Mouse (Mus musculus): ENCODE measurements around the gene Rgs19.

Gene Rgs19

DNA sequence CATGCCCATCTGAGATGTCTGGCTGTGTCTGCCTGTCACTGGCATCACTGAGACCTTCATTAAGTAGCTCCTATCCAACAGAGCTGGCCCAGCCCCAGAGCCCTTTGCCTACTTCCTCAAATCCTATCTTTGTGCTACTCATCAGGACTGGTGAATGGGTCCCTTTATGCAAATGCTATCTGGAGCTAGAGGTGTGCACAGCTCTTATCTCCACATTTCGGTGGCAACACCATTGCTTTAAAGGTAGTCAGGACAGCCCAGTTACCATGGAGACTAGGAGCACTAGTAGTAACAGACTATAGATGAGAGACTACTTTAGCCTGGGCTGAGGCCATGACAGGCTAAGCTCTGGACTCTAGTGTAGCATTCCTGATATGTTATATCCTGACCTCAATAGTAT lies 9.1 kb downstream of the Rgs19 start:
- DNase-seq (ENCODE audit: low spot score in 2 of 2) = no peak

DNA sequence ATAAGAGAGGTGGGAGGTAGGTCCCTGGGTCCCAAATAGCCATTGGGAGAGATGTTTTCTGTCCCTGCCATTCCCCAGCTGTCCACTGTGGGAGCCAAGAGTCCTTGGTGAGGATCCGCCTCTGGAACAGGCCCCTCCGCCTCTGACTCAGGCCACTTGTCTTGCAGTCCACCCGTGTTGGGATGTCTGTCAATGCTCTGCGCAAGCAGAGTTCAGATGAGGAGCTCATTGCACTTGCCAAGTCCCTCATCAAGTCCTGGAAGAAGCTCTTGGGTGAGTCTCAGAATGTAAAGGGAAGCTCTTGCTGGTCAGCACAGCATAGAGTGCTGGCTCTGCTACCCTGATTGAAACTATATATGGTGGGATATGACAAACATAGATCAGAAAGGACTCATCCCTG lies 10.4 kb downstream of the Rgs19 start:
- DNase-seq (ENCODE audit: low spot score in 2 of 2) = no peak

DNA sequence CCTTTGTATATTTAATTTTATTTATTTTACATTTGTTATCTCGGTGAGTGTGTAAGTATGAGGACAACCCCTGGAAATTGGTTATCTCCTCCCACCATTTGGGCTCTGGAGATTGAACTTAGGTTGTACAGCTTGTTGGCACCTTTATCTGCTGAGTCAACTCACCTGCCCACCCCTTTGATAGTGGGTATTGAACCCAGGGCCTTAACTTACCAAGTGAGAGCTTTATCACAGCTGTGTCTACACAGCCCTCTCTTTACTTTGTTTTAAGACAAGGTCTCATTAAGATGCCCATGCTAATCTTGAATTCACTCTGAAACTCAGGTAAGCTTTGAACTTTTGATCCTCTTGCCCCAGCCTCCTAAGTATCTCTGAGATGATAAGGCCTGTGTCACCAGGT lies 11.8 kb downstream of the Rgs19 start:
- DNase-seq (ENCODE audit: low spot score in 2 of 2) = no peak

DNA sequence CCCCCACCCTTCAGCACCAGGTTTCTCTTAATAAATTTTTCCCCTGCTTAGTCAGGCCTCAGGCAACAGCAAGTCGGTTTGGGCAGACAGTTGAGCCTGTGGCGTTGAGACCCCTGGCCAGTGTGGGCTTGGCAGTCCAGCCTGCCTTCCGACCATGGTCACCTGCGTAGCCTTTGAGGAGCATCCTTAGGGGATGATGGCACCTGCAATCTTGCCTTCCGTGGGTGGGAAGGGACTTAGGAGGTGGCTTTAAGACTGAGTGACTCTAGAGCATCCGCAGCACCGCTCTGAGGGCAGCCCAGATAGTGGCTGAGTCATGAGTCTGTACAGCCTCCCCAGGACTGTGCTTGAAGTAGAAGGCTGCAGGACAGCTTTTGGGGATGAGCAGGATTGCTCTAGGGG lies 13.1 kb downstream of the Rgs19 start:
- no peak for DNase-seq (ENCODE audit: low spot score in 2 of 2)

DNA sequence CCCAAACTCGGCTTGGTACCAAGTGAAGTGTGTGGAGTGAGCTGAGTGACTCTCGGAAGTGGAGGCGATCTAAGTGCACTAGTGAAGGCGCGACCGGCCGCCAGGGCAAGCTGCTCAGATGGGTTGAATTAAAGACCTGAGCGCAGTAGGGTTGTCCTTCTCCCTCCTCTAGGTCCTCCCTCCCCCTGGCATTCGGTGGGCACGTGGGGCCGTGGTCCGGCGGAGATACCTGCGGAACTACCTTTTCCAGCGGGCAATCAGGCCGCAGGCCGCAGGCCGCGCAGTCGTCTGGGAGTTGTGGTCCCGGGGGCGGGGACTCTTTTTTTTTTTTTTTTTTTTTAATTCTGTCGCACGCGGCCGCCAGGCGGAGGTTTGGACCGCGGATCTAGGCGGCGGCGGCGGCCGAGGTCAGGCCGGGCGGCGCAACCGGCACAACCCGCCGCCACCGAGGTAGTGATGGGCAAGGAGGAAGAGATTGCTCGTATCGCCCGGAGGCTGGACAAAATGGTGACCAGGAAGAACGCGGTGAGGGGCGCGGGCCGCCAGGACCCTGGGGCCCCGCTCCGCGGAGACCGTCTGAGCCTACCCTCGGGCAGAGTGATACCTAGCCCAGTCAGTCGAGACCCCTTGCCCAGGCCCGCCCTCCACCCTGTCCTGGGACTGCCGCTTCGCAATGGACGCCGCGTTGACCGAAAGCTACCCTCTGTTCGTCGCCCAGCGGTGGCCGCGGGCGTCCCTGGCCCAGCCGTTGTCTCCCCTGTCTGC lies 13.6 kb downstream of the Rgs19 start, which contains the start of gene Tcea2:
Gene Tcea2 (plus strand): TSS at position 360 of the 765 bp plus-strand sequence.
- DNase-seq (ENCODE audit: low spot score in 2 of 2) = peak; percentile 56 to 69

DNA sequence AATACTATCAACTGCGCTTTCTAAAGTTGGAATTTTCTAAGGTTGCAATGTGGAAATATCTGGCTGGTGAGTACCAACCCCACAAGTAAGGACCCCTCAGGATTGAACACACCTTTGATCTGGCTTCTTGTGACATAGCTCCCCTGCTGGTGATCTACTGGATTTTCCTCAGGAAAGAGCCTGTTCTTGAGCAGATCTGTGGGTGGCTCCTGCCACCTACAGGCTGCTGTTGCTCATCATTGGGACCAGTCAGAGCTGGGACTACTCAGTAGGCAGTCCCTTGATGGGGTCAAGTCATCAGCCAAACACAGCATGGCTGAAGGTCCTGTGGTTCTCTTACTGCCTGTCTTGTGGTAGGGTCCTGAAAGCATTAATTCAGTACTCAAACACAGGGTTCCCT lies 15.0 kb downstream of the Rgs19 start:
- DNase-seq (ENCODE audit: low spot score in 2 of 2) = peak; percentile 34 to 69

DNA sequence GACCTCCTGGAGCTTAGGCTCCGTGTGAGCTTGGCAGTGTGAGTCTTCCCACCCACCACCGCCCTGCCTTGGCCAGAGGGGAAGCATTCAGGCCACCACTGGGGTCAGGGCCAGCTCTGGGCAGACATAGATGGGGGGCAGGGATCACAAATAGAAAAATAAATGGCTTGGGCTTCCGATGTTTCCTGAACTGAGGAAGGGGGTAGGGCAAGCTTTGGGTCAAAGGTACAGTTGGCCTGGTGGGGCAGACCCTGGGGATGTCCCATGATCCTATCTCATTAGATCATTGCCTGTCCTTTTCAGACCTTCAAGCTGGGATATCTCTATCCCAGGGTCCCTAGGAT lies 16.1 kb downstream of the Rgs19 start:
- no peak for DNase-seq (ENCODE audit: low spot score in 2 of 2)

DNA sequence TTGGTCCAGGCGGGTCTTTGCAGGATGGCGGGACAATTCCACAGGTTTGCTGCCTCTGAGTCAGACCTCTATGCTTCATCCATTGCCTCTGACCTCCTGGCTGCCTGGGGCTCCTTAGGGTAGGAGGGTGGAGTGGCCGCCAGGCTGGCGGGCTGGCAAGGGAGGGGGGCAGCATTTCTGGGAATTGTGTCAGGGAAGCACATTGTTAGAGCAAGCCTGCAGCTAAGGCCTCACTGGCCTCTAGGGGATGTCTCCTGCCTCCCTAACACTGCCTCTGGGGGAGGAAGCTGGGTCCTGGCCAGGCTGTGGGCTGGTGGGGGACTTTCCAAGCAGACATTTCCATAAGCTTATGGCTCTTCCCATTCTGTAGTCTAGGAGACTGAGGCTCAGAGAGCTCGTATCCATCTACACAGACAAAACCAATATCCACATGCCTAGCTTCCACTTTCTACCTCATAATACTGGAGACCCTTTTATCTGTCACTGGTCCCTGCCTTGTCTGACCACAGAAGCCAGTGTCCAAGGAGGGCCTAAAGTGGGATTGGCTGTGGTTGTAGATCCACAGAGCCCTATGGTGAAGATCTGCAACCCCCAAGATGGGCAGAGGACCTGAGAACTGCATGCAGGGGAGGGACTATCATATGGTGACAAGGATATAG lies 16.6 kb downstream of the Rgs19 start:
- DNase-seq (ENCODE audit: low spot score in 2 of 2) = no peak

DNA sequence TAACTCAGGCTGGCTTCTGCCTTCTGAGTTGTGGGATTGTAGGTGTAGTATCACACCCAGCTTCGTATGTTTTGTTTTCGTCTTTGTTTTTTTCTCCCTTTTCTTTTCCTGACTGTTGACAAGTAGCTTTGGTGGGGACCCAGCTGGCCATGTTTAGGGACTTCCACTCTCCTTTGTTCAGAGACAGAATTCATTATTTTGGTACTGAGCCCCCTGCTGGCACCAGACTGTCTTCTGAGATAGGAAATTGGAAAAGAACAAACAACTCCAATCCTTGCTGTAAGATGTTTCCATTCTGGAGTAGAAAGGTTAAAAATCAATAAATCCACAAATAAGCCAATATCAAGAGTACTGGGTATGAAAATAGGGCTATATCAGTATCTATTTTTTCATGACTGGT lies 17.4 kb downstream of the Rgs19 start:
- DNase-seq (ENCODE audit: low spot score in 2 of 2) = no peak

DNA sequence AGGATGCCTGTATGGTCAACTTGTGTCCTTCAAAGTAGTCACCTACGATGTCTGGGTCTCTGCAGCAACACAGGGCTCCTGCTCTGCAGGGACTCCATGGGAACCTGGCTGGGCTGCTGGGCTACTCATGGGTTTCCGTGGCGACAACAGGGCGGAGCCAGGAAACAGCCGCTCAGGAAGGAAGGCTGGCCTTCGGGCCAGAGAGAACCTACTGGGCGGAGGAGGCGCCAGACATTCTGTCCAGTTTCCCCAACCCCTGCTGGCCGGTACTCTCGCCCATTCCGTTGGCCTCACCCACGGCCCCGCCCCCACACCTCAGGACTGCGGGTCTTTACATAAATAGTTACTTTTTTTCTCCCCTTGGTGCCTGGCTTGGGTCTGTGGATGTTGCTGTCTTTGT lies 18.3 kb downstream of the Rgs19 start:
- DNase-seq (ENCODE audit: low spot score in 2 of 2) = no peak

DNA sequence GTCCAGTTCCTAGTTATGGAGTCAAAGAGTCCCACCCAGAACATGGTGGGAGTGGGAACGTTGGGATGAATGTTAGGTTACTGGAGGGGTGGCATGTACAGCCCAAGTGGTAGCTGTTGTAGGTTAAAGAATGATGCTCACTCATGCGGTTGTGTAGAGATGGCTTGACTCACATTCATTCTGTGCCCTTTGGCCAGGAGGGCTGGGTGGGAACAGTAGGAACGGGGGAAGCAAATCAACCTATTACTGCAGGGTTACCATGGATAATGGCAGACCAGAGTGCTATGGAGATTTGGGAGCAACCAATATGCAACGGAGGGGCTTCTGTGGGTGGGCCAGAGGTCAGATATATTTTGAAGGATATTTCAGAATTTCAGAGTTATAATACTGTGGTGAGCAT lies 18.8 kb downstream of the Rgs19 start:
- DNase-seq (ENCODE audit: low spot score in 2 of 2) = no peak

DNA sequence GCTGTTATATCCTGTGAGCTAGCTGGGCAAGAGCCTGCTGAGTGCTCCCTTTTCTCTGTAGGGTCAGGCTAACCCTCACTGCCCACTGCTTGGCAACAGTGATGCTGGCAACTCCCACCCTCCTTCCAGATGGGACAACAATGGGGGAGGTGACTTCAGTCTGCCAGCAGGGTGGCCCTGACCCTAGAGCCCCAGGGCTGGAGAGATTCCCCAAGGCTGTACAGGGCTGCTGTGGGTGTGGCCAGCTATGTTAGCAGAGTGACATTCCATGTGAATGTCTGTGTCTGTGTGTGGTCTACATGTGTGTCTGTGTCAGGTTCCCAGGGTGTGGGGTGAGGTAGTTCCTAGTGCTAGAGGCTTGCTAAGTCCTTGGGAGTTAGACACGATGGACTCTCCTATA lies 20.3 kb downstream of the Rgs19 start:
- DNase-seq (ENCODE audit: low spot score in 2 of 2) = no peak

DNA sequence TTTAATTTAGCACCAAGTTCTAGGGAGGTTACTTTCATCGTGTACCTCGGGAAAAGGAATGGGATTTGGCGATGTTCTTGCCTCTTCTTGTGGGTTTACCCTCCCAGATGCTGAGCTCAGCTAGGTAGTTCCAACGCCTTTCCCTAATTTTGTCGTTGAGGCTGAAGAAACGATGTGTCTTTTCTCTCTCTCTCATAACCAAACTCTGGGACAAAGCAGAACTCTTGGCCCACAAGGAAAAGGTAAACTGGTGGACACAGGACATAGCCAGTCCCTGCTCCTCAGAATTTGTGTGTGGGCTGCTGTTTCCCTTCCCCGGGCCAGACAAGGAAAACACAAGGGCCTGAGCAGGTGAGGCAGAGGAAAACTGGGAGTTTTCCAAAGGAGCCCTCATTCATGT lies 21.8 kb downstream of the Rgs19 start:
- no peak for DNase-seq (ENCODE audit: low spot score in 2 of 2)

DNA sequence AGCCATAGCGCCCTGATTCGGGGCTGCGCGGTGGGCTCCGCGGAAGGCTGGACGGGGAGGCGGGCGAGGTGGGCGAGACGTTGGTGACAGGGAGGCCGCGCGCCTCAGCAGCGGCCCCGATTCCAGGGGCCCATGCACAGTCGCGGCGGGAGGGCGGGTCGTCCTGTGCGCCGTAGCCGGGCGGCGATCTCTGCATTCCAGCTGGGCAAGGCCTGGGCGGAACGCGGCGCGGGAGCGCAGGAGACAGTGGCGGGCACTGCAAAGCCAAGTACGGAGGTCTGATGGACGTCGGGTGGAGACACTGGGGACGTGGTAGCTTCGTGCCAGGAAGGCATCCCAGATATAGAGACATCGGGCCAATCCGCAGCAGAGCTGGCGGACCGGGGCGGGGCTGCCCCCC lies 22.5 kb downstream of the Rgs19 start, which contains the start of gene Sox18:
Gene Sox18 (minus strand): TSS at position 315 of the 400 bp plus-strand sequence.
- DNase-seq (ENCODE audit: low spot score in 2 of 2) = no peak

DNA sequence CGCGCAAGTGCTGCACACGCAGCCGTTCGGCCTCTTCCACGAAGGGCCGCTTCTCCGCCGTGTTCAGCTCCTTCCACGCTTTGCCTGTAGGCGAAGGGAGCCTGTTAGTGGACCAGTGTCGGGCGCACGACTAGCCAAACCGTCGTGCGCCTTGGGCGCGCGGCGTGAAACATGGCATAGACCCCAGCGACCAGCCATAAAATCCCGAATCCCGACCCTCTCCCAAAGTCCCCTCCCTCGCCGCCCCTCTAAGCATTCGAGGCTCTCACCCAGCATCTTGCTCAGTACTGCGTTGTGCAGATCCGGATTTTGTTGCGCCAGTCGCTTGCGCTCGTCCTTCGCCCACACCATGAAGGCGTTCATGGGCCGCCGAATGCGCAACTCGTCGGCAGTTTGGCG lies 22.9 kb downstream of the Rgs19 start:
- DNase-seq (ENCODE audit: low spot score in 2 of 2) = no peak

DNA sequence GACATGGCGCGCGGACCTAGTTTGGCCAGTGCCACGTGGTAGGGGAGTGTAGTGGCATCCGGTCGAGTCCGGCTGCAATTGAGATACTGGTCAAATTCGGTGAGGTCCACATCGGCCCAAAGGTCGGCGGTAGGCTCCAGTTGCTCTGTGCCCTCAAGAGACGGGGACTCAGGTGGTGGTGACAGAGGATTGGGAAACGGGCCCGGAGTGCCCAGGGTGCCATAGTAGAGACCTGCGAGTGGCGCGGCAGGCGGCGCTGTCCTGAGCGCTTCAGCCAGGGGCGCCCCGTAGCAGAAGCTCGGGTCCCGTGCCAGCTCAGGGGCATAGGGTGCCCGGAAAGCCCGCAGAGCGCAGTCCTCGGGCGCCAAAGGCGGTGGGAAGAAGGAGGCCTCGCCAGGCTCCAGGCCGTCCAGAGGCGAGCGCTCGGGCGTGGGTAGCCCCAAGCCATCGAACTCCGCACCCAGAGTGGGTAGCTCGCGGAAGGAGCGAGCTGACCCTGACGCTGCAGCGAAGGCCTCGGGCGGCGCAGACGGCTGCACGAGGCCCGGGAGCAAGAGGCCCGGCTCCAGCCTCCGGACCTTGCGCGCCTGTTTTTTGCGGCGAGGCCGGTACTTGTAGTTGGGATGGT lies 23.4 kb downstream of the Rgs19 start:
- no peak for DNase-seq (ENCODE audit: low spot score in 2 of 2)

DNA sequence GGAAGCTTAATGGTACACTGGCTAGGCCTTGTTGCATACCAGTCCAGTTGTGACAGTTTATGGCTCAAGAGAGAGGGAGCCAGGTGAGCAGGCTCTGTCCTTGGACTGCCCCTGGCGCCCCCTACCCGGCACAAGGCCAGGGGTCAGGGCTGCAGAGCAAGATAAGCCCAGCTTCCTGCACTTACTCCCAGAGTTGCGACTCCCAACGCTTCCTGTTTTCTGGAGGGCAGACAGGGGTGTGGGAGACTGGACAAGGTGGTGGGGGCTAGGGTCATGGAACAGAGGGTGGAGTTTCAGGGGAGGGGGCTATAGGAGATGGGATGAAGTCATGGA lies 30.5 kb downstream of the Rgs19 start:
- no peak for DNase-seq (ENCODE audit: low spot score in 2 of 2)

DNA sequence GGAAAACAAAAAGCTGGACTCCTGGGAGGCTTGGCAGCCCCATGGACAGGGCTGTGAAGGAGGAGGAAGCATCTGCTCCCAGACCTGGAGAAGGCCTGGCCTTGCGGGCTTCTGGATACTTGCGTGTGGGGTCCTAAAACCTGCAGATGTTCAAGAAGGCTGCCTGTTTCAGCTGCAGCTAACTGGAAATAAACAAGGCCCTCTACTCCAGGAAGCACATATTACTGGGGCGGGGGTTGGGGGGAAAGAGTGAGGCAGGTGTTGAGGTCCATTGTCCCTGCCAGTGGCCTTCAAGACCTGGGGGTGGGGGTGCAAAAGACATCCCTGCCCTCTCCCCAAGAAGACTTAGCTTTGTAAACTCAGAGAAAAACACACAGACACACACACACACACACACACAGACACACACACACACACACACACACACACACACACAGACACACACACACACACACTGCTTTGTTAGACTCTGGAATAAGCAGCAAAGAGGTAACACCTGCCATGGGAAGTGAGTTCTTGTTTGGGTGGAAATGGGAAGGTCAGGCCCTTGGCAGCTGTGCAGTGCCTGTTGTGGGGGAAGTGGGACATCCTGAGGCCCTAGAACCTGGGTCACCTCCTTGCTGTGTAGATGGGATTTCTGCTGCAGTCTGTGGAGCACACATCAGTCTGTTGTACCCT lies 31.0 kb downstream of the Rgs19 start:
- DNase-seq (ENCODE audit: low spot score in 2 of 2) = no peak

DNA sequence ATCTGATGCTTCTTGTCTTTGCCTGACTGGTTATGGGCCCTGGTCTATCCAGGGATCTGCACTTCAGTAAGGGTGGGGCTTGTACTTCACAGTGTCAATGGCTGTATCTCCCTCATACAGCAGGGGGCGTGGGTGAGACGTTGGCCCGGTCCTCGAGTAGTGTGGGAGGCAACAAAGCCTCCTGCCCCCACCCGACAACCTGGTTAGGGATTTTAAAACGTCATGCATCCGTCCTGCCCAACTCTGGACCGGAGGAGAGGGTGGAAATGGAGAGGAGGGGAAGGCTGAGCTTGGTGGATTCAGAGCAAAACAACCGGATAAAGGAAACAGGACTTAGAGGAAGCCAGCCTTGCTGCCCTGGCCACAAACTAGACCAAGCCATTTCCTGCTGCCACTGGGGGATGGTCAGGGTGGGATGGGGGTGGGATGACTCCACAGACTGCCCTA lies 34.1 kb downstream of the Rgs19 start:
- peak; percentile 55 to 81 for DNase-seq (ENCODE audit: low spot score in 2 of 2)

DNA sequence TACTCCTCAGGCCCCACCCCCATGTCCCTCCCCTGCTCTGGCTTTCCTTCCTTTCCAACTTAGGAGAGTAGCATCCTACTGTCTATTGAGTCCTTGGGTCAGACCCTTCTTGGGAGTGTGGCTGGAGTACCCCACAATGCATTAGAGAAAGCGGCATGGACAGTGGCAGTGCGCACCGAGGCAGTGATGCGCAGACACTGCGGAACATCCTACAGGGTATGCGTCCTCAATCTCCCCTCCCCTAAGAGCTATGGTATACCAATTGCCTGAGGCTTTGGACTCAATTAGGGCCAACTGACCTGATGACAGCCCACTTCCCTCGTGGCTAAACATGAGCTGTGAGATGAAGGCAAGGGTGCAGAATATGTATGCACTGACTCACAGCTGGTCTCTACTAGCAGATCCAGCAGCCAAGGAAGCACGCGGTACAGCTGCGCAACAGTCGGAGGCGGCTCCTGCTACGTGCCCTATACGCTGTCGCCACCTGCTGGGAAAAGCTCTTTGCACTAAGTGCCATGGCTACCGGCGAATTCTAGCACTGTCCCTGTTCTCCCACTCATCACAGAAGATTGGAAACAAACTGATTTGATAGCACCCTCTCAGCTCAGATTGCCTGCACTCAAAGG lies 34.7 kb downstream of the Rgs19 start:
- DNase-seq (ENCODE audit: low spot score in 2 of 2) = peak in 1 of 2 experiments; percentile 65

DNA sequence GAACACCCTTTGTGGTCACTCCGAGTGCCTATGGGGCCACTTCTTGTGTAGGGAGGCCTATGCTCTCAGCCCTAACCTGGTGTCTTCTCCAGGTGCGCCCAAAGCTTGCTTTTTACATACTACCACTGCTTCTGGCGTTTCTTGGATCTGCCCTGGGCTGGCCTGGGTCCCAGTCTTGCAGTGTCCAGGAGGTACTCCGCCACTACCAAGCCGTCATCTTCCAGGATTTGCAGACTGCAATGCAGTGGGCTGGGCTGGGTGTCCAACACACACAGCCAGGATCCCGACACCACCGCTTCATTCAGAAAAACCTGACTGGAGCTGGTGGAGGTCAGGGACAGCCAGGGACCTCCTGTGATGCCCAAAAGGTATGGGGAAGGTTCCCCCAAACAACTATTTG lies 35.2 kb downstream of the Rgs19 start:
- no peak for DNase-seq (ENCODE audit: low spot score in 2 of 2)

DNA sequence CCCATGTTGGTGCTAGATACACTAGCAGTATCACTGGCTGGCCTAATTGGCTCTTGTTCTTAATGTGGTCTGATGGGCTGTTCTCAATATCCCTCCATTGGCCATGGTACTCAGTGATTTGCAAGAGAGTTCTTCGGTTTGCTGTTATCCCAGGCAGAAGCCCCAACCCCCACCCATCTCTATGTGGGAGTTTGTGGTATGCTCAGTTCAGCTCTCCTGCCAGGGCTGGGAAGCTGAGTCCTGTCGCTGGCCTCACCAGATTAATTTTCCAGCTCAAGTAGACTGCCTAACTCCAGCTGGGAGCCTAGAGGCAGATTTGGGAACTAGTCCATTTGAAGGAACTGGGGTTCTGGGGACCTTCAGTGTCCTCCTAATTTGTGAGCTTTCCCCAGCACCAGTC lies 36.3 kb downstream of the Rgs19 start:
- no peak for DNase-seq (ENCODE audit: low spot score in 2 of 2)

Measured in spleen, postnatal 10 days (tissue).